Mouse (Mus musculus) naive thymus-derived CD4-positive, alpha-beta T cell, adult 2 months (primary cell): ENCODE results near the gene Btbd35f30.
"Not testable (repeated sequence)": the region's sequence is repeated elsewhere in the genome, so short reads cannot be mapped to it uniquely, and the experiment has no call there.

ENCODE experiments used
- DNase-seq: peaks from one replicate; pipeline ENCODE4 v3.0.0-alpha.2; 2011; ENCODE audit warnings: low read depth

The Btbd35f30 gene

DNA sequence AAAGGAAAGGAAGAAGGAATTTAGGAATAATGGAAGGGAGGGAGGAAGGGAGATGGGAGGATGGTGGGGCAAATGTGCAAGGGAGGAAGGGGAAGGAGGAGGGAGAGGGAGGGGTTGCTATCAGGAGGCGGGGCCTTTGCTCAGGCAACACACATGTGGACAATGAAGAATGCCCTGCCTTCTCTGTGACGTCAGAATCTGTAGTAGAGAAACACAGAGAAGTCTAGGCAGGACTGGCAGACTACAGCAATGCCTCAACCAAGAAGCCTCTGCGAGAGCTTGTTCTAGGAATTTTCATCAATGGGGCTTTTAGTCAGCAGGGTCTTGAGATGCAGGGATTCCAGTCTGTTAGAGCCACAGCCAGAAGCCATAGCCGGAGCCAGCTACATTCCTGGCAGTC is at the start of gene Btbd35f30:
Gene Btbd35f30 (plus strand): TSS at position 301 of the 400 bp plus-strand sequence.
- DNase-seq = not testable (repeated sequence)

DNA sequence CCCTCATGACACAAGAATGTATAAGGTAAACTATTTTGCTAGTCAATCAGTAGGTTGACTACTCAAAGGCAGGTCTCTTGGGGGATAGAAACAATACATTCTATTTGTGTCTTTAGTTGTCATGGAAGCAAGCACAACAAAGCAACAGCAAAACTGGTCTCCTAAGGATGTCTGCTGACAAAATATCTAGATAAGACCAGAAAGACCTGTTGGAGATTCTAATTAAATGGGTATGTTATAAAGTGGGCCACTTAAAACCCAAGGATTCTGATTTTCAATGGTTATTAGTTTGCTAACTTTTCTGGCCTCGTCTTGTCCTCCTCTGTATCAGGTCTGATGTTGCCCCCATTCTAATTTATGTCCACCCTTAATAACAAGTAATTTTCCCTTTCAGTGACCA is 47.0 kb downstream of the Btbd35f30 start, which contains the start of gene Gm21789:
Gene Gm21789 (plus strand): TSS at position 301 of the 400 bp plus-strand sequence.
- DNase-seq = not testable (repeated sequence)
